Mouse (Mus musculus) embryonic fibroblast, embryonic 13.5 days (primary cell): ENCODE results near the gene Ifrd1.

Source experiments
- CTCF ChIP-seq: IDR thresholded peaks from 2 replicates; pipeline ENCODE4 v1.5.1; 2011; ENCODE audit warnings: mild to moderate bottlenecking, control low read depth, low read length, moderate library complexity, borderline replicate concordance; ENCODE audit not compliant: insufficient read depth
- POLR2A ChIP-seq: IDR thresholded peaks from 2 replicates; pipeline ENCODE4 v1.6.1; 2011; ENCODE audit warnings: low read depth, mild to moderate bottlenecking, control low read depth, low read length, moderate library complexity

GRCm38 (mm10) chr12:40232231-40232630 is 16.1 kb downstream of the Ifrd1 start:
- TF ChIP-seq POLR2A (no peak), CTCF (no peak)
